Mouse (Mus musculus) ZHBTc4 (cell line): Measurements from ENCODE around the gene Fdxr.
A peak's percentile ranks its signal among the peaks of the same experiment; 100 is the strongest.

ENCODE experiments used
- DNase-seq: peaks from one replicate; pipeline ENCODE4 v3.0.0-alpha.2; 2011; ENCODE audit warnings: low read depth, low spot score

Gene Fdxr

GRCm38 (mm10) chr11:115276780-115277603 lies at the start of gene Fdxr:
Fdxr (minus strand) TSS chr11:115277050.
- peak; percentile 99 for DNase-seq

GRCm38 (mm10) chr11:115323354-115323753 lies 46.5 kb upstream of the Fdxr start:
- peak; percentile 42 for DNase-seq

GRCm38 (mm10) chr11:115321906-115322693 lies 45.2 kb upstream of the Fdxr start, which contains the start of gene Ush1g:
Ush1g (minus strand) TSS chr11:115322041.
- DNase-seq = peak; percentile 80

- DNase-seq = peak; percentile 60
Measured at GRCm38 (mm10) chr11:115319704-115320383, 43.0 kb upstream of the Fdxr start.

- peak; percentile 56 for DNase-seq
Measured at GRCm38 (mm10) chr11:115318245-115319027, 41.6 kb upstream of the Fdxr start.

GRCm38 (mm10) chr11:115317204-115317603 lies 40.4 kb upstream of the Fdxr start:
- no peak for DNase-seq

- no peak for DNase-seq
Measured at GRCm38 (mm10) chr11:115314249-115314648, 37.4 kb upstream of the Fdxr start.

- DNase-seq = no peak
Measured at GRCm38 (mm10) chr11:115308781-115309180, 31.9 kb upstream of the Fdxr start.

GRCm38 (mm10) chr11:115306863-115307262 lies 30.0 kb upstream of the Fdxr start, which contains the start of gene Otop2:
Otop2 (plus strand) TSS chr11:115307163.
- no peak for DNase-seq

- DNase-seq = no peak
Measured at GRCm38 (mm10) chr11:115303167-115303566, 26.3 kb upstream of the Fdxr start.

- DNase-seq = no peak
Measured at GRCm38 (mm10) chr11:115301351-115301750, 24.5 kb upstream of the Fdxr start.

GRCm38 (mm10) chr11:115300745-115301144 lies 23.9 kb upstream of the Fdxr start:
- peak; percentile 71 for DNase-seq

- no peak for DNase-seq
Measured at GRCm38 (mm10) chr11:115298160-115298559, 21.3 kb upstream of the Fdxr start.

- peak; percentile 80 for DNase-seq
Measured at GRCm38 (mm10) chr11:115297214-115297826, 20.5 kb upstream of the Fdxr start, which contains the start of gene Fads6. Fads6 (minus strand) TSS chr11:115297663.

- DNase-seq = no peak
Measured at GRCm38 (mm10) chr11:115296471-115297210, 19.8 kb upstream of the Fdxr start.

- no peak for DNase-seq
Measured at GRCm38 (mm10) chr11:115295939-115296338, 19.1 kb upstream of the Fdxr start.

- peak; percentile 86 for DNase-seq
Measured at GRCm38 (mm10) chr11:115292631-115293375, 16.0 kb upstream of the Fdxr start.

- DNase-seq = peak; percentile 81
Measured at GRCm38 (mm10) chr11:115291503-115291902, 14.7 kb upstream of the Fdxr start.

GRCm38 (mm10) chr11:115290919-115291318 lies 14.1 kb upstream of the Fdxr start:
- DNase-seq = no peak
